Mouse (Mus musculus) heart, postnatal 0 days (tissue): ENCODE data around the gene Nr6a1. TPM values are rescaled to one million over a fixed set of nuclear protein-coding genes. Genes with fewer than 3 reads are reported as not detected.

Source experiments
- ATAC-seq: fragments of 200-750 bp; cut with Nextera tagmentation; 2 replicates; pipeline ENCODE4 v1.8.0; 2017; ENCODE audit warnings: low read depth, moderate number of reproducible peaks, moderate library complexity; ENCODE audit not compliant: insufficient read depth
- DNase-seq: peaks from one replicate; pipeline ENCODE4 v3.0.0-alpha.2; 2016; ENCODE audit warnings: low spot score
- H3K27ac ChIP-seq: fragments of 300-500 bp; sonication (generic); 2 replicates; pipeline ENCODE4 v1.5.1; 2014; ENCODE audit warnings: low read depth, mild to moderate bottlenecking
- H3K27me3 ChIP-seq: fragments of 300-500 bp; sonication (generic); 2 replicates; pipeline ENCODE4 v1.6.1; 2014; ENCODE audit warnings: low read length, mixed read lengths; ENCODE audit not compliant: control insufficient read depth, insufficient read depth
- H3K36me3 ChIP-seq: fragments of 300-500 bp; sonication (generic); replicated peaks from 2 replicates; pipeline ENCODE4 v1.6.1; 2014; ENCODE audit warnings: low read length, mixed read lengths; ENCODE audit not compliant: control insufficient read depth, insufficient read depth
- H3K4me1 ChIP-seq: fragments of 300-500 bp; sonication (generic); 2 replicates; pipeline ENCODE4 v1.6.1; 2014; ENCODE audit warnings: antibody characterized with exemption; ENCODE audit not compliant: control insufficient read depth, insufficient read depth
- H3K4me2 ChIP-seq: fragments of 300-500 bp; sonication (generic); 2 replicates; pipeline ENCODE4 v1.6.1; 2014; ENCODE audit warnings: low read depth, mild to moderate bottlenecking, low read length, moderate library complexity
- H3K4me3 ChIP-seq: fragments of 300-500 bp; sonication (generic); 2 replicates; pipeline ENCODE4 v1.5.1; 2014; ENCODE audit warnings: low read depth, low read length
- H3K9ac ChIP-seq: fragments of 300-500 bp; sonication (generic); replicated peaks from 2 replicates; pipeline ENCODE4 v1.6.1; 2014; ENCODE audit warnings: low read depth, low read length, mixed read lengths
- H3K9me3 ChIP-seq: fragments of 300-500 bp; sonication (generic); replicated peaks from 2 replicates; pipeline ENCODE4 v1.6.1; 2016; ENCODE audit warnings: low read length; ENCODE audit not compliant: control insufficient read depth
- CTCF ChIP-seq: IDR thresholded peaks from 2 replicates; pipeline ENCODE4 v1.5.1; 2016; ENCODE audit warnings: antibody characterized with exemption, control low read depth, low read depth
- EP300 ChIP-seq: IDR thresholded peaks from 2 replicates; pipeline ENCODE4 v1.6.1; 2016; ENCODE audit warnings: antibody characterized with exemption, low read depth
- WGBS: fragments of 180-500 bp; shearing (Covaris S2); extraction: QIAGEN DNeasy Blood & Tissue Kit; methylation state at CpG from one replicate; pipeline ENCODE4 v1.1.7; 2014; 5-methylcytosine and 5-hydroxymethylcytosine counted together
- polyA plus RNA-seq: library from polyadenylated mRNA; unstranded; fragments of >200 nt; fragmentation: Nextera tagmentation; extraction: Ambion mirVana; gene quantifications from 2 replicates; pipeline ENCODE4 v1.2.1, GENCODE M21; 2015
- total RNA-seq: library from RNA; depleted of rRNA; stranded (reverse); fragments of >200 nt; gene quantifications from 2 replicates; pipeline ENCODE4 v1.2.3, GENCODE M21; 2014; ENCODE audit warnings: low replicate concordance

Nr6a1 gene
- total and polyA plus RNA-seq, 2 experiments from 2014 or later = 0.31 to 0.99 TPM

- no peak overlapping the region for H3K4me3 ChIP-seq
- ATAC-seq (no peak), DNase-seq (no peak)
- no peaks in the 10 kb centered on the region for H3K36me3 ChIP-seq
- H3K27ac ChIP-seq = no peak overlapping the region
- 58% methylated on average over 9 of the region's 9 CpGs for WGBS
- no peak for TF ChIP-seq EP300
- no peak for TF ChIP-seq CTCF
- H3K4me1 ChIP-seq = peaks cover 3% of the 10 kb centered on the region; the same call in 1 of the 2 replicates
- no peak overlapping the region for H3K9ac ChIP-seq
- H3K27me3 ChIP-seq = 0 out of 2 replicates have a peak, but pooled peaks cover 5% of the 10 kb centered on the region
- no peaks in the 10 kb centered on the region for H3K9me3 ChIP-seq
- H3K4me2 ChIP-seq = no peak overlapping the region
These were observed 9.4 kb upstream of the Nr6a1 start for GRCm38 (mm10) chr2:38936721-38937378.

- Histone ChIP-seq H3K27me3 (0 out of 2 replicates have a peak, but pooled peaks cover 5% of the 10 kb centered on the region), H3K9me3 (no peaks in the 10 kb centered on the region), H3K4me2 (no peak overlapping the region), H3K27ac (0 out of 2 replicates have a peak overlapping the region, but pooled peaks have one; percentile 23), H3K36me3 (no peaks in the 10 kb centered on the region), H3K9ac (no peak overlapping the region), H3K4me1 (peaks cover 8% of the 10 kb centered on the region), H3K4me3 (no peak overlapping the region)
- WGBS = 65% methylated on average over 5 of the region's 5 CpGs
- TF ChIP-seq CTCF = no peak
- no peak for TF ChIP-seq EP300
- ATAC-seq = no peak
- no peak for DNase-seq
These were observed 7.4 kb upstream of the Nr6a1 start for GRCm38 (mm10) chr2:38934936-38935335.

DNA sequence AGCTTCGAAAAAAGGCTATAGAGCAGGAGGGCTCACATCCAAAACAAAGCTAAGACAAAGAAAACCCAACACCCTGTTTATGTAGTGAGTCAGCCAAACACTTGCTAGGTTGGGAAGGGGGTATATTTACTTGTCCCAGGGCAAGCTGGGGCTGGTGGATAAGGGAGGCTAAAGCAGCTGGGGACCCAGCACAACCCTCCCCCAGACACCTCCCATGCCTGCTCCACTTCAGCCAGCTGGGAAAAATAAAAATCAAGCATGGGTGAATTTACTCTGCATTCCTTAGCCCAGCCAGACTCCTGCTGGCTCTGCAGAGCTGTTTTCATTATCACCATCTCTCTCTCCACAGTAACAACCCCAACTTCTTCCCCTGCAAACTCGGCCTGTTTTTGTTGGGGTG, 6.4 kb upstream of the Nr6a1 start:
- DNase-seq (peak; percentile 31), ATAC-seq (peak; percentile 40; the same call in 1 of the 2 replicates)
- no peak for TF ChIP-seq CTCF
- TF ChIP-seq EP300 = no peak
- no peaks in the 10 kb centered on the region for H3K9me3 ChIP-seq
- H3K4me3 ChIP-seq = no peak overlapping the region
- no peaks in the 10 kb centered on the region for H3K36me3 ChIP-seq
- H3K4me1 ChIP-seq = peaks cover 8% of the 10 kb centered on the region
- WGBS = 22% methylated on average over 2 of the region's 2 CpGs
- H3K9ac ChIP-seq = no peak overlapping the region
- H3K4me2 ChIP-seq = no peak overlapping the region
- H3K27me3 ChIP-seq = 0 out of 2 replicates have a peak, but pooled peaks cover 5% of the 10 kb centered on the region
- H3K27ac ChIP-seq = no peak overlapping the region

DNA sequence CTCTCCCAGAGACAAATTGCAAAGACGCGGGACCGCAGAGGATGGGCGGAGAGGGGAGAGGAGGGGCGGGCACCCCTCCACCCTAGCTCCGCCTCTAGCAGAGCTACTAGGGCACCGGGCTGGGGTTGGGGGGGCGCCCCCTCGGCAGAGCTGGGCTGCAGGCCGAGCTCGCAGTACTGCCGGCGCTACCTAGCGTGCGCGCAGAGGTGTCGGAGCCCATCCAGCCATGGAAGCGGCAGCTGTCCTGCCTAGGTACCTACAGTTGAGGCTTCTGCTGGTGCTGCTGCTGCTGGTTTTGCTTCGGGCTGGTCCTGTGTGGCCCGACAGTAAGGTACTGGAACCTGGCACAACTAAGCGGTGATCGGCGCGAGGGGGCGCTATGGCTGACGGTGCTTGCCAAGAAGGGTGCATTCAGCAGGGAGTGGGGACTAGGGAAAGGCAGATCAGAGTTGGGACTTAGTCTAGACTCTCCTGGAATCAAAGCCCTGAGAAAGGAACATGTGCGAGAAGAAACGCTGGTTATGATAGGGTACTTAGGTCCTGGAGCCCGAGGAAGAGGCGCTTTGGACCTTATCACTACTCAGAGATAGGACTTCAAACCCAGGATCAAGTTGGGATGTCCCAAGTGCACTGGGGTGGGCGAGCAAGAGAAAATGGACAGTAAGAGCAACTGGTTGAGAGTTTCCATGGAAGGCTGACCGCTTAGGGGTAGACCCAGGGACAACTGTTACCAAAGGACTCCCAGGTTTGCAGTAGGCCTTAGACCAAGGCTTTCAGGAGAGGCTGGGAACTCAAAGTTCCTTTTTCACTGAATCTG, 4.6 kb upstream of the Nr6a1 start, which contains the start of gene Olfml2a:
TSS of gene Olfml2a (plus strand) at position 128 of the 817 bp plus-strand sequence.
- Histone ChIP-seq H3K4me1 (peaks cover 8% of the 10 kb centered on the region), H3K27ac (no peak within 1 kb of the TSS)
- peak; percentile 29 for DNase-seq

DNA sequence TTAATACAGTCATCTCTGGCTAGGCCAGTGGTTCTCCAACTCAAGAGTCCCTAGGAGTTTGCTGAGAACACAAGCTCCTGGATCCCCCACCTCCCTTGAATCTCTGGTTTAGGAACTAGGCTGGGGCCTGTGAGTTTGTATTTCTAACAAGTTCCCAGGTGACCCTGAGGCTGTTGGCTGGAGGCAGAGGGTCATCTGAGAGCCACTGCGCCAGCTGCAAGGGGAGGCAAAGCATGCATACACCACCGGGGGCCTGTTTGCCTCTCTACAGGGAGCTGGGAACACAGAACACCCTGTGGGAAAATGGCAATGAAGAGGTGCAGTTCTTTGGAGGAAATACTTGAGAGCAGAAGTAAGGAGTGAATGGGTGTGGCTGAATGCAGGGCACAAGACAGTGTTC, 2.8 kb upstream of the Nr6a1 start:
- Histone ChIP-seq H3K27me3 (0 out of 2 replicates have a peak, but pooled peaks cover 11% of the 10 kb centered on the region), H3K4me1 (peaks cover 8% of the 10 kb centered on the region), H3K36me3 (no peaks in the 10 kb centered on the region), H3K9me3 (no peaks in the 10 kb centered on the region), H3K9ac (no peak overlapping the region), H3K27ac (no peak overlapping the region), H3K4me3 (no peak overlapping the region), H3K4me2 (no peak overlapping the region)
- TF ChIP-seq EP300 (no peak), CTCF (no peak)
- DNase-seq = no peak
- WGBS = 70% methylated on average over 2 of the region's 2 CpGs
- ATAC-seq = no peak

More for the DNA sequence above, 4.6 kb upstream of the Nr6a1 start, which contains the start of gene Olfml2a:
- Histone ChIP-seq H3K36me3 (no peaks in the 10 kb centered on the region), H3K4me3 (peak within 1 kb of the TSS; percentile 56), H3K9ac (peak within 1 kb of the TSS; percentile 54; the same call in 1 of the 2 replicates), H3K4me2 (peak within 1 kb of the TSS; percentile 81), H3K27me3 (0 out of 2 replicates have a peak, but pooled peaks cover 5% of the 10 kb centered on the region), H3K9me3 (no peaks in the 10 kb centered on the region)
- WGBS = 9% methylated on average over 32 of the region's 32 CpGs
- ATAC-seq = peak; percentile 56
- TF ChIP-seq EP300 = no peak
- peak; percentile 54 for TF ChIP-seq CTCF
